Mouse (Mus musculus) cortical plate, adult 2 months (tissue): Measurements from ENCODE around the gene Nup35.

Experiments used
- CTCF ChIP-seq: fragments of 200-500 bp; IDR thresholded peaks from 2 replicates; pipeline ENCODE4 v1.5.1; 2011; ENCODE audit warnings: mild to moderate bottlenecking, control low read depth, low read length; ENCODE audit not compliant: insufficient read depth; ENCODE audit errors: extremely low read depth
- POLR2A ChIP-seq: fragments of 200-500 bp; IDR thresholded peaks from 2 replicates; pipeline ENCODE4 v1.6.1; 2011; ENCODE audit warnings: mild to moderate bottlenecking, low read length, control low read depth; ENCODE audit not compliant: insufficient read depth; ENCODE audit errors: extremely low read depth

- TF ChIP-seq POLR2A (no peak), CTCF (no peak)
These were observed 67.5 kb downstream of the Nup35 start for GRCm38 (mm10) chr2:80684396-80685071.
